Mouse (Mus musculus) heart, embryonic 14.5 days (tissue): Measurements from ENCODE around the gene Cabp1. TPM values are rescaled to one million over a fixed set of nuclear protein-coding genes. Genes with fewer than 3 reads are reported as not detected.
A peak's percentile ranks its signal among the peaks of the same experiment; 100 is the strongest.

ENCODE experiments used
- ATAC-seq: fragments of 200-750 bp; cut with Nextera tagmentation; 2 replicates; pipeline ENCODE4 v1.8.0; 2017; ENCODE audit warnings: low read depth, moderate TSS enrichment; ENCODE audit not compliant: insufficient number of reproducible peaks, insufficient read depth, low FRiP score
- H3K27ac ChIP-seq, 2 experiments: fragments of 200-500 bp in 1 of 2; fragments of 300-500 bp in 1 of 2; sonication (generic) in 1 of 2; replicated peaks in 1 of 2; 2 replicates each; pipeline ENCODE4 v1.5.1; 2012 to 2014; ENCODE audit warnings: low read depth in 2 of 2, low read length in 2 of 2, control low read depth in 1 of 2, mild to moderate bottlenecking in 1 of 2, mixed read lengths in 1 of 2; ENCODE audit not compliant: control insufficient read depth in 1 of 2, insufficient read depth in 1 of 2
- H3K27me3 ChIP-seq: fragments of 300-500 bp; sonication (generic); 2 replicates; pipeline ENCODE4 v1.6.1; 2014; ENCODE audit warnings: mild to moderate bottlenecking, low read length, control low read depth; ENCODE audit not compliant: control insufficient read depth, insufficient read depth
- H3K36me3 ChIP-seq: fragments of 300-500 bp; sonication (generic); 2 replicates; pipeline ENCODE4 v1.6.1; 2014; ENCODE audit warnings: mild to moderate bottlenecking, control low read depth, low read length, mixed read lengths; ENCODE audit not compliant: control insufficient read depth, insufficient read depth
- H3K4me1 ChIP-seq, 2 experiments: fragments of 200-500 bp in 1 of 2; fragments of 300-500 bp in 1 of 2; sonication (generic) in 1 of 2; 2 replicates each; pipeline ENCODE4 v1.6.1; 2012 to 2014; ENCODE audit warnings: low read length in 2 of 2, control low read depth in 1 of 2, mixed read lengths in 1 of 2; ENCODE audit not compliant: control insufficient read depth in 2 of 2, insufficient read depth in 2 of 2
- H3K4me2 ChIP-seq: fragments of 300-500 bp; sonication (generic); 2 replicates; pipeline ENCODE4 v1.6.1; 2014; ENCODE audit warnings: mild to moderate bottlenecking, low read length
- H3K4me3 ChIP-seq, 2 experiments: fragments of 200-500 bp in 1 of 2; fragments of 300-500 bp in 1 of 2; sonication (generic) in 1 of 2; 2 replicates each; pipeline ENCODE4 v1.5.1; 2012 to 2014; ENCODE audit warnings: low read length in 2 of 2, mild to moderate bottlenecking in 2 of 2, control low read depth in 1 of 2, low read depth in 1 of 2, moderate library complexity in 1 of 2; ENCODE audit not compliant: control insufficient read depth in 1 of 2, insufficient read depth in 1 of 2
- H3K9ac ChIP-seq: fragments of 300-500 bp; sonication (generic); 2 replicates; pipeline ENCODE4 v1.6.1; 2014; ENCODE audit warnings: mild to moderate bottlenecking, low read length
- H3K9me3 ChIP-seq: fragments of 300-500 bp; sonication (generic); 2 replicates; pipeline ENCODE4 v1.6.1; 2016; ENCODE audit warnings: low read length, control low read depth; ENCODE audit not compliant: control insufficient read depth
- WGBS: fragments of 180-500 bp; shearing (Covaris S2); extraction: QIAGEN DNeasy Blood & Tissue Kit; methylation state at CpG from one replicate; pipeline ENCODE4 v1.1.7; 2014; 5-methylcytosine and 5-hydroxymethylcytosine counted together
- polyA plus RNA-seq: library from polyadenylated mRNA; unstranded; fragments of >200 nt; fragmentation: Nextera tagmentation; extraction: Ambion mirVana; gene quantifications from 2 replicates; pipeline ENCODE4 v1.2.1, GENCODE M21; 2014

Gene Cabp1
- polyA plus RNA-seq, 1 experiment from 2014 or later: 0.77 TPM

DNA sequence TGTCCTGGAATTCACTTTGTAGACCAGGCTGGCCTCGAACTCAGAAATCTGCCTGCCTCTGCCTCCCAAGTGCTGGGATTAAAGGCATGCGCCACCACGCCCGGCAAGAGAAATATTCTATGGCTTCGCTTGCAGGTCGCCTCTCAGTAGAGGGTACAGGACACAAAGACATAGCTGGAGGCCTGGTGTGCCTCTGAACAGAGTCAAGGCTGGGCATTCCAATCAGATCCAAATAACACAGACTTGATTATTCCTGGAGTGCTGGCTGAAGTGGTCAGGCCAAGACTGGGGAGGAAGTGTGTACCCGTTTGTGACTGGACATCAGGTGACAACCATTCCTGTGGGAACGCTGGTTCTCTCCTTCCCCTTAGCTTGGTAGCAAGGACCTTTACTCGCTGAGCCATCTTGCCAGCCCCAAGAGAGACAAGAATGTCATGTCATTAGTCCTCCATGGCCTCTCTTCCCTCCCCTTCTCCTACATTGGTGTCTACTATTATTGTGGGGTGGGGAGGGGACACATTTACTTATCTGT lies 51.9 kb downstream of the Cabp1 start:
- Histone ChIP-seq H3K9ac (no peak overlapping the region), H3K4me3 (no peak overlapping the region), H3K4me1 (peaks cover 0 to 3% of the 10 kb centered on the region in 2 experiments; a peak in 1 of 4 replicates), H3K9me3 (no peaks in the 10 kb centered on the region), H3K27ac (no peak overlapping the region), H3K36me3 (peaks cover 40% of the 10 kb centered on the region), H3K4me2 (no peak overlapping the region), H3K27me3 (no peaks in the 10 kb centered on the region)
- 90% methylated on average over 9 of the region's 9 CpGs for WGBS
- no peak for ATAC-seq

DNA sequence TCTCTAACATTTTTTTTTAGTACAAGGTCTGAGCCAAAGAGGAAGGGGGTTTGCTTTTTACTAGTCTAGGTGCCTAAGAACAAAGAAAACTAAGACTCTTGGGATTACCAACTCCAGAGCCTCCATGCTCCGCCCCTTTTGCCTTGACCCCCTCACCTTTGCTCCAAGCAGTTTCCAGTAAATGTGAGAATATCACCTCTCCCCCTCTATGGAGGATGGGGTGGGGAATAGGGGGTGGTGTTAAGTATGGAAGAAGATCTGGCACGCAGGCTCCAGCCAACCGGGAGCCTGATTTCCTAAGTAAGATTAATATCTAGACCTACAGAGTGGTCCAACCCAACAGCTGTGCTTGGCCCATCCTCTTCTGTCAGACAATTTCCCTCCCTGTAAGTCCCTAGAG lies 53.5 kb downstream of the Cabp1 start:
- Histone ChIP-seq H3K36me3 (peaks cover 25% of the 10 kb centered on the region), H3K9me3 (no peaks in the 10 kb centered on the region), H3K4me2 (no peak overlapping the region), H3K4me3 (no peak overlapping the region), H3K27me3 (no peaks in the 10 kb centered on the region), H3K4me1 (peaks cover 0 to 3% of the 10 kb centered on the region in 2 experiments; a peak in 1 of 4 replicates), H3K27ac (no peak overlapping the region), H3K9ac (no peak overlapping the region)
- 67% methylated on average over 3 of the region's 3 CpGs for WGBS
- ATAC-seq: no peak

DNA sequence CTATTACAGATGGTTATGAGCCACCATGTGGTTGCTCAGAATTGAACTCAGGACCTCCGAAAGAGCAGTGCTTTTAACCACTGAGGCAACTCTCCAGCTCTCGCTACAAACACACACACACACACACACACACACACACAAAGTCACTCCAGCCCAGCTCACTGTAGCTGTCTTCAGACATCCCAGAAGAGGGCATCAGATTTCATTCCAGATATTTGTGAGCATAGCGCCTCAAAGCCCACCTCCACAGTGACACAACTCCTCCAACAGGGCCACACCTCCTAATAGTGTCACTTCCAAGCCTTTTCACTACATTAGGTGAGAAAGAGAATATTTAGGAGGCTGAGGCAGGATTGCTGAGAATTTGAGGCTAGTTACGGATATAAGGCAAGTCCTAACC lies 55.1 kb downstream of the Cabp1 start:
- no peak overlapping the region for H3K4me2 ChIP-seq
- H3K4me3 ChIP-seq: no peak overlapping the region
- H3K27ac ChIP-seq: no peak overlapping the region
- 77% methylated on average over 4 of the region's 4 CpGs for WGBS
- H3K4me1 ChIP-seq: peaks cover 1 to 3% of the 10 kb centered on the region in 2 experiments
- no peaks in the 10 kb centered on the region for H3K27me3 ChIP-seq
- H3K9me3 ChIP-seq: no peaks in the 10 kb centered on the region
- peaks cover 10% of the 10 kb centered on the region for H3K36me3 ChIP-seq
- no peak for ATAC-seq
- H3K9ac ChIP-seq: no peak overlapping the region

DNA sequence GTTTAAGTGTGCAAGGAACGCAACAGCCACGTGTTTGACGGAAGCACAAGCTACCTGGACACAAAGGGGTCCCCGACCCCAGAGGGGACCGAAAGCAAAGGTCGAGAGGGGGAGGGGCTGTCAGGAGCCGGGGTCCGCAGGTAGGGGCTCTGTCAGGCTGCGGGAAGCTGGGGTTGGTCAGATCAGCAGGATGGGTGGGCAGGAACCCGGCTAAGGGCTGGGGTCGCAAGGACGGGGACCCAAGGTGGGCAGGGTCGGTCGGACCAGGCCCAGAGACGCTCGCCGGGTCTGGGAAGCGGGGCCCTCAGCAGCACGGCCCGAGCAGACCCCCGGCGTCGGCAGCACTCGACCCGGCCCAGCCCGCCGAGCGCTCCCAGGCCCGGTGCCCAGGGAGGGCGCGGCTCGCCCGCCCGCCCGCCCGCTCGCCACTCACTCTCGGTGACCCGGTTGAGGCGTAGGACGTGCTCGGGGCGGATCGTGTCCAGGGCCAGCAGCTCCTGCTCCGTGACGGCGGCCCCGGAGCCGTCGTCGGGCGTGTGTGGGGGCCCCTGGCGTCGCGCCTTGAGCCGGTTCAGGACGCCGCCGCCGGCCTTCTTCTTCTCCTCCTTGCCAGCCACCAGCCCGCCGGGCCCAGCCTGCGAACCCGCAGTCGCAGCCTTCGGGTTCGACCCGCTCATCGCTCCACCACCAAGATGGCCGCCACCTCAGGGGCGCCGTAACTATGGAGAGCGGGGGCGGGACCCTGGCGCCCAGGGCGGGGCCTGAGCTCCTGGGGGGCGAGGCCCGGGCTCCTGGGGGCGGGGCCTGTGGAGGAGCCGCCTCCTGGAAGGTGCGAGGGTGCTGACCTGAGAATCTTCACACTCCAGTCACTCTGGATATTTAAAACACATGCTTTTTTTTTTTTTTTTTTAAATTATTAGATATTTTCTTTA lies 59.7 kb downstream of the Cabp1 start, which contains the start of gene Unc119b:
Gene Unc119b, minus strand, starts transcription at position 742 of the 932 bp plus-strand sequence.
- no peaks in the 10 kb centered on the region for H3K27me3 ChIP-seq
- peak; percentile 92 for ATAC-seq
- H3K4me1 ChIP-seq: peaks cover 7 to 17% of the 10 kb centered on the region in 2 experiments
- peaks cover 7% of the 10 kb centered on the region for H3K36me3 ChIP-seq
- peak within 1 kb of the TSS; percentile 80 for H3K9ac ChIP-seq
- H3K4me3 ChIP-seq: peak within 1 kb of the TSS; percentile 58 to 62
- WGBS: under 1% methylated on average over 73 of the region's 81 CpGs
- peak within 1 kb of the TSS; percentile 89 for H3K4me2 ChIP-seq
- H3K27ac ChIP-seq: no peak within 1 kb of the TSS
- no peaks in the 10 kb centered on the region for H3K9me3 ChIP-seq

DNA sequence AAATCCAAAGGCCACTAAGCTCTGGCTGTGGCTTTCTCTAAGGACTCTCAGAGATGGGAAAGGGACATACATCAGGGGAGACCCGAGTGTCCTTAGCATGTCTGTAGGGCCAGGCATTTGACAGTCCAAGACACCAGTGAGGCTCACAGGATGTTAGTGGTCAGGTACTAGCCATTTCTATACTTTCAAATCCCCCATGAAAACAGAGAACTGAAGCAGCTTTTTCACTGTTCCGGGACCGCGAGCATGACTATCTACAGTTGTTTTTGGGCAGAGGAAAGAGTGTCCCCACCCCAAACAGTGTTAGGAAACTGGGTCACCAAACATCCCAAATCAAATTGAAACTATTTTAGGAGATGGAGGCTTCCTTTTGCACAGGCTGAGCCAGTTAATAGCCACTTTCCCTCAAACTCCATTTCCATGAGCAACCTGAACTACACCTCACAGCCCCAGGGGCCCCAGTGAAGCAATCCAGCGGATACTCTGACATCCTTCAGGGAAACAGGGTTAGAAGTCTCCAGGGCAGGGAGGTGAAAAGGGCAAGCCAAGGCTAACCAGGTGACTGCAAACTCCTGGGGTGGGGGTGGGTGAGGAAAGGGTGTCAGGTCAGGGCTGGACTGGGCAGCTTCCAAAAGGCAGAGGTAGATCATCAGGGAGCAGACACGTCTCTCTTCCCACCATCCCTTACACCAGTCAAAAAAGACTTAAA lies 60.7 kb downstream of the Cabp1 start:
- no peak for ATAC-seq
- 62% methylated on average over 6 of the region's 6 CpGs for WGBS
- H3K27ac ChIP-seq: no peak overlapping the region

DNA sequence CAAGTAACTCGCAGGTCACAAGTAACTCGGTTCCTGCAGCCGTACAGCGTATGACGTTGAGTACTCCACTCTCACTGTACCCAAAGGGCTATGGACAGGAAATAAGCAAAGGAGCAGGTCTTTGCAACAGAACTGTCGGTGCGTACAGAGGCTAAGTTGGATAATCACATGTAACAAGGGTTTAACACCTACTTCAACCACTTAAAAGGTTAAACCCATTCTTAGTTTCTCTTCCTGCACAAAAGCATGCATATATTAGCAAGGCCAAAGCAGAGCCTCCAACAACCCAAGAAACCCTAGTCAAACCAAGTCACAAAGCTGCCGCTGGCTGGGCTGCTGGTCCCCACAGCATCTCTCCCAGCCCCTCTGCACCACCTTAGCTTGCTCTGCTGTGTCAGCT lies 61.7 kb downstream of the Cabp1 start:
- WGBS: 84% methylated on average over 8 of the region's 8 CpGs
- Histone ChIP-seq H3K4me3 (no peak overlapping the region), H3K9ac (no peak overlapping the region), H3K9me3 (no peaks in the 10 kb centered on the region), H3K4me2 (no peak overlapping the region), H3K36me3 (peaks cover 27% of the 10 kb centered on the region), H3K27me3 (no peaks in the 10 kb centered on the region), H3K4me1 (peaks cover 7 to 17% of the 10 kb centered on the region in 2 experiments), H3K27ac (no peak overlapping the region)
- no peak for ATAC-seq

More for the DNA sequence above, 60.7 kb downstream of the Cabp1 start:
- no peaks in the 10 kb centered on the region for H3K27me3 ChIP-seq
- H3K4me2 ChIP-seq: peak overlapping the region; percentile 89
- peak overlapping the region; percentile 58 to 62 for H3K4me3 ChIP-seq
- H3K4me1 ChIP-seq: peaks cover 7 to 17% of the 10 kb centered on the region in 2 experiments
- H3K9me3 ChIP-seq: no peaks in the 10 kb centered on the region
- H3K36me3 ChIP-seq: peaks cover 16% of the 10 kb centered on the region
- H3K9ac ChIP-seq: peak overlapping the region; percentile 80

DNA sequence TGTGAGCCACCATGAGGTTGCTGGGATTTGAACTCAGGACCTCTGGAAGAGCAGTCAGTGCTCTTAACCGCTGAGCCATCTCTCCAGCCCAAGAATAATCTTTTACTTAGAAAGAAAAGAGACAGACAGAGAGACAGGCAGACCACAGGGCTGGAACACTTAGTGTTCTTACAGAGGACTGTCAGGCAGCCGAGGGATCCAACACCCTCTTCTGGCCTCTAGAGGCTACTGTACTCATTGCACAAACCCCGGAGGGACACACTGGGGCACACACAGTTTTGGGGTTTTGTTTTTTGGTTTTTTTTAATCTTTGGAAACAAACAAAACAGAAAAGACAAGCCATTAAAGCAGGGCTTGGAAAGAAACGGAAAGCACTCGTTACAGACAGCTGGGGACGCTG lies 64.9 kb downstream of the Cabp1 start:
- H3K4me1 ChIP-seq: peaks cover 10 to 27% of the 10 kb centered on the region in 2 experiments
- peaks cover 53% of the 10 kb centered on the region for H3K36me3 ChIP-seq
- no peak overlapping the region for H3K4me3 ChIP-seq
- no peak overlapping the region for H3K27ac ChIP-seq
- no peak overlapping the region for H3K9ac ChIP-seq
- no peaks in the 10 kb centered on the region for H3K27me3 ChIP-seq
- no peak overlapping the region for H3K4me2 ChIP-seq
- ATAC-seq: no peak
- 85% methylated on average over 6 of the region's 6 CpGs for WGBS
- H3K9me3 ChIP-seq: no peaks in the 10 kb centered on the region
